Mouse (Mus musculus): Measurements from ENCODE around the gene Aldh3a2.
"Not testable (repeated sequence)": the region's sequence is repeated elsewhere in the genome, so short reads cannot be mapped to it uniquely, and the experiment has no call there.

The Aldh3a2 gene

GRCm38 (mm10) chr11:61212102-61212501 is 55.2 kb downstream of the Aldh3a2 start:
- no peak for DNase-seq (ENCODE audit: low spot score)

- DNase-seq (ENCODE audit: low spot score): peak; percentile 36
These were observed 58.9 kb downstream of the Aldh3a2 start for GRCm38 (mm10) chr11:61208316-61208715.

- no peak for DNase-seq (ENCODE audit: low spot score)
These were observed 59.6 kb downstream of the Aldh3a2 start, which contains the start of gene Aldh3a1 for GRCm38 (mm10) chr11:61207487-61208246. Gene Aldh3a1, plus strand, starts transcription at chr11:61207537.

- DNase-seq (ENCODE audit: low spot score): no peak
These were observed 61.1 kb downstream of the Aldh3a2 start for GRCm38 (mm10) chr11:61206136-61206535.

GRCm38 (mm10) chr11:61205167-61205950 is 61.9 kb downstream of the Aldh3a2 start:
- no peak for DNase-seq (ENCODE audit: low spot score)

- DNase-seq (ENCODE audit: low spot score): no peak
These were observed 64.5 kb downstream of the Aldh3a2 start for GRCm38 (mm10) chr11:61202810-61203209.

- no peak for DNase-seq (ENCODE audit: low spot score)
These were observed 65.1 kb downstream of the Aldh3a2 start for GRCm38 (mm10) chr11:61202186-61202585.

GRCm38 (mm10) chr11:61199620-61200362 is 67.5 kb downstream of the Aldh3a2 start:
- DNase-seq (ENCODE audit: low spot score): no peak

GRCm38 (mm10) chr11:61197935-61198334 is 69.3 kb downstream of the Aldh3a2 start:
- no peak for DNase-seq (ENCODE audit: low spot score)

- DNase-seq (ENCODE audit: low spot score): no peak
These were observed 70.5 kb downstream of the Aldh3a2 start for GRCm38 (mm10) chr11:61196616-61197353.

GRCm38 (mm10) chr11:61193392-61193791 is 73.9 kb downstream of the Aldh3a2 start:
- peak; percentile 84 for DNase-seq (ENCODE audit: low spot score)

- no peak for DNase-seq (ENCODE audit: low spot score)
These were observed 74.5 kb downstream of the Aldh3a2 start for GRCm38 (mm10) chr11:61192779-61193178.

GRCm38 (mm10) chr11:61192123-61192522 is 75.1 kb downstream of the Aldh3a2 start:
- not testable (repeated sequence) for DNase-seq (ENCODE audit: low spot score)

- DNase-seq (ENCODE audit: low spot score): no peak
These were observed 76.5 kb downstream of the Aldh3a2 start for GRCm38 (mm10) chr11:61190776-61191175.

- DNase-seq (ENCODE audit: low spot score): no peak
These were observed 83.4 kb downstream of the Aldh3a2 start for GRCm38 (mm10) chr11:61183820-61184219.

- DNase-seq (ENCODE audit: low spot score): no peak
These were observed 85.6 kb downstream of the Aldh3a2 start for GRCm38 (mm10) chr11:61181624-61182023.

GRCm38 (mm10) chr11:61180361-61180760 is 86.9 kb downstream of the Aldh3a2 start:
- no peak for DNase-seq (ENCODE audit: low spot score)

- no peak for DNase-seq (ENCODE audit: low spot score)
These were observed 90.9 kb downstream of the Aldh3a2 start for GRCm38 (mm10) chr11:61176321-61176720.

- no peak for DNase-seq (ENCODE audit: low spot score)
These were observed 91.5 kb downstream of the Aldh3a2 start for GRCm38 (mm10) chr11:61175778-61176177.

- DNase-seq (ENCODE audit: low spot score): peak; percentile 96
These were observed 92.2 kb downstream of the Aldh3a2 start, which contains the start of gene Usp22 for GRCm38 (mm10) chr11:61174821-61175658. Gene Usp22, minus strand, starts transcription at chr11:61175055.

All from urinary bladder, postnatal 25 days (tissue).